Mouse (Mus musculus): Measurements from ENCODE around the gene Slc45a3.
A peak's percentile ranks its signal among the peaks of the same experiment; 100 is the strongest.

- 0 out of 2 replicates have a peak, but pooled peaks have one; percentile 18 for TF ChIP-seq GATA1 (IDR thresholded peaks at IDR 0.05; ENCODE audit: low read depth, low read length)
- no peak for TF ChIP-seq E2F4 (IDR thresholded peaks at IDR 0.05; ENCODE audit: borderline replicate concordance, low read depth, low read length)
- no peak for TF ChIP-seq CTCF (IDR thresholded peaks at IDR 0.05 in 2 of 3, conservative IDR thresholded peaks at IDR 0.05 in 1 of 3; ENCODE audit: control insufficient read depth in 1 of 3, insufficient read depth in 1 of 3, low read depth in 2 of 3, low read length in 3 of 3, poor library complexity in 1 of 3, severe bottlenecking in 1 of 3)
- TF ChIP-seq POLR2A (IDR thresholded peaks at IDR 0.05; ENCODE audit: control insufficient read depth in 1 of 2, insufficient read depth in 1 of 2, low read depth in 1 of 2, low read length in 2 of 2, poor library complexity in 1 of 2), result no peak
- TF ChIP-seq NRF1 (IDR thresholded peaks at IDR 0.05; ENCODE audit: insufficient read depth, low read depth, low read length, poor library complexity, severe bottlenecking), result no peak
- TF ChIP-seq SIN3A (IDR thresholded peaks at IDR 0.05; ENCODE audit: low read length), result no peak
- no peak for TF ChIP-seq MAFK (IDR thresholded peaks at IDR 0.05; ENCODE audit: borderline replicate concordance, low read depth, low read length)
- TF ChIP-seq ETS1 (IDR thresholded peaks at IDR 0.05; ENCODE audit: low read depth, low read length), result peak; percentile 25; the same call in 1 of the 2 replicates
- peak; percentile 84 for TF ChIP-seq ZNF384 (IDR thresholded peaks at IDR 0.05; ENCODE audit: low read depth, low read length)
- no peak for TF ChIP-seq MAX (IDR thresholded peaks at IDR 0.05; ENCODE audit: low read length)
- no peak for TF ChIP-seq POLR2AphosphoS2 (IDR thresholded peaks at IDR 0.05; ENCODE audit: low read length)
- TF ChIP-seq KAT2A (conservative IDR thresholded peaks at IDR 0.05; ENCODE audit: low read depth, low read length), result no peak
Measured at GRCm38 (mm10) chr1:132022107-132022506, 59.3 kb downstream of the Slc45a3 start.
